Mouse (Mus musculus): Measurements from ENCODE around the gene Ankrd65.

The Ankrd65 gene

DNA sequence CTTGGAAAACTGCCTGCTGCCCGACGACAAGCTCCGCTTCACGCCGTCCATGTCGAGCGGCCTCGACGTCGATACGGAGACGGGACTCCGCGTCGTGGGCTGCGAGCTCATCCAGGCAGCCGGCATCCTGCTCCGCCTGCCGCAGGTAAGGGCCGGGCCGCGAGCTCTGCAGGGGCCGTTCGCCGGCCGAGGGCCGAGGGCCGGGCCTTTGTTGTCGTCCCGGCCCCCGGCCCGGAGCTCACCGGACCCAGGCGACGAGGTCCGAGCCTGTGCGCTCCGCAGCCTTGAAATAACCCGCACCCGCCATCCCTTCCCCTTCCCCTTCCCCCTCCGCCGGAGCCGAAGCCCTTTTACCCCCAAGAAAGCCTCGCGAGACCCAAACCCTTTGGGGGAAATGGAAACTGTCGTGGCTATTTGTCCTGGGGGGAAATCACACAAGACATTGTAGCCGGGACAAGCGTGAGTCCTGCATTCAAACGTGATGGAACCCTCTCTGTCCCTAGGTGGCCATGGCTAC lies 22.5 kb downstream of the Ankrd65 start:
- no peak for DNase-seq (ENCODE audit: low spot score)

DNA sequence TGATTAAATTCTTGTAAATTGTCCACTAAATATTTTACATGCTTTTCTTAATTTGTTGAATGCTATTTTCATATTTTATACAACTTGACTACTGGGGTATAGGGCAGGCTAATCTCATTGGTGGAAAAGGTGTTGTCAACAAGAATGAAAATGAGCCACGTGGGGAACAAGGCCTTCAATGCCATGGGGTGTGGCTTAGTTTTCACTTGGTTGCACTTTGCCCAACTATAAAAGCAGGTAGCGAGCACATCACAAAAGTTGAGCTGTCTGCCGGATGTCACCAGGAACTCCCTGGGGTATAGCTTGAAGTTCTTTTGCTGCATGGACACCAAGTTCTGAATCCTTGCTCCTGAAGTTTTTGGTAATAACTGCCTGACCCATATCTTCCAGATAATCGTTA lies 27.3 kb downstream of the Ankrd65 start:
- DNase-seq (ENCODE audit: low spot score), result no peak

DNA sequence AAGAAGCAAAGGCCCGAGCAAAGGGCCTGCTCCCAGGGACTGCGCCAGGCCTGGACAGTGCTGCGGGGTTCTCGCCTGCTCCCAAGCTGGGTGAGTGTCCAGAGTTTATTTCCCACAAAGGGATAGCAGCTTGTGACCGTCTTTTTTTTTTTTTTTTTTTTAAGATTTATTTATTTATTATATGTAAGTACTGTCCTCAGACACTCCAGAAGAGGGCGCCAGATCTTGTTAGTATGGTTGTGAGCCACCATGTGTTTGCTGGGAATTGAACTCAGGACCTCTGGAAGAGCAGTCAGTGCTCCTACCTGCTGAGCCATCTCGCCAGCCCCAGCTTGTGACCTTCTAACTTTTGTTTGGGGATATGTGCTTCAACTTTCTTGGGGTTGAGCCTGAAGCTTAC lies 30.8 kb downstream of the Ankrd65 start:
- no peak for DNase-seq (ENCODE audit: low spot score)

DNA sequence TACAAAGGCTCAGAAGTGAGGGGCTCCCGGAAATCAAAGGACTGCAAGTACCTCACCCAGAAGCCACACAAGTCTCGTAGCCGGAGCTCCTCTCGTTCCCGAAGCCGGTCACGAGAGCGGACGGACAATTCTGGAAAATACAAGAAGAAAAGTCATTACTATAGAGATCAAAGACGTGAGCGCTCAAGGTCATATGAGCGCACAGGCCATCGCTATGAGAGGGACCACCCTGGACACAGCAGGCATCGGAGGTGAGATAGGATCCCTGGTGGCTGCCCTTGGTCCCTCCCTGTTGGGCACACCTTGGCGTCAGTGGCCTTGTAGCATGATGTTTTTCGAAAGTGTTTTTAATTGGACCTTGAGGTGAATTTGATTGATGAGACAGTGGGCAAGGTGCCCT lies 33.2 kb downstream of the Ankrd65 start:
- DNase-seq (ENCODE audit: low spot score), result no peak

DNA sequence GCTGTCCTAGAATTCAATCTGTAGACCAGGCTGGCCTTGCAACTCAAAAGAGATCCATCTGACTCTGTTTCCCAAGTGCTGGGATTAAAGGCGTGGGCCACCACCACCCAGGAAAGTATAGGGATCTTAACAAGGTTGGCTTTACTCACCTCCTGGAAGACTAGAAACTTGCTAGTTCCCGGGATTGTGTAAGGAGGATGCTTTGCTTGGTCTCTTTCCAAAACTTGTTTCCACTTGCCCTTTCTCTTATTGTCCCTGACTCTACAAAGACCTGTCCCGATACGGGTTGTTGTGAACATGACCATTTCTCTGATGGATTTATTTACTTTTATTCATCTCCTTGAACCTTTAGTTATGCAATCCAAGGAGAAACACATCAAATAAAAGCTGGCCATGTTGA lies 39.6 kb downstream of the Ankrd65 start:
- no peak for DNase-seq (ENCODE audit: low spot score)

DNA sequence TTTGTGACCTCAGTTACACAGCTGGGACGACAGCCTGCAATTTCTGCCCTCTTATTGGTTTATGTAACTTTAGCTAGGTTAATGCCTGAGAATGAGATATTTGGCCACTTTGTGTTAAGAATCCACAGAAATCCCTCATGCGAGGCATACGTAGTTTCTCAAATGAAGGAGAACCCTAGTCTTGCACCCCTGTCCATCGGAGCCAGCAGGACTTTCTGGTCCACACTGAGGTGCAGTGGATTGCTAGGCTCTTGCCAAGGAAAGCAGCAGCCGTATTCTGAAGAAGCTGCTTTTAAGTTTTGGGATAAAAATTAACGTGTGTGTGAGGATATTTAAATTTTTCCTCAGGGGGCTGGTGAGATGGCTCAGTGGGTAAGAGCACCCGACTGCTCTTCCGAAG lies 40.4 kb downstream of the Ankrd65 start:
- DNase-seq (ENCODE audit: low spot score), result no peak

DNA sequence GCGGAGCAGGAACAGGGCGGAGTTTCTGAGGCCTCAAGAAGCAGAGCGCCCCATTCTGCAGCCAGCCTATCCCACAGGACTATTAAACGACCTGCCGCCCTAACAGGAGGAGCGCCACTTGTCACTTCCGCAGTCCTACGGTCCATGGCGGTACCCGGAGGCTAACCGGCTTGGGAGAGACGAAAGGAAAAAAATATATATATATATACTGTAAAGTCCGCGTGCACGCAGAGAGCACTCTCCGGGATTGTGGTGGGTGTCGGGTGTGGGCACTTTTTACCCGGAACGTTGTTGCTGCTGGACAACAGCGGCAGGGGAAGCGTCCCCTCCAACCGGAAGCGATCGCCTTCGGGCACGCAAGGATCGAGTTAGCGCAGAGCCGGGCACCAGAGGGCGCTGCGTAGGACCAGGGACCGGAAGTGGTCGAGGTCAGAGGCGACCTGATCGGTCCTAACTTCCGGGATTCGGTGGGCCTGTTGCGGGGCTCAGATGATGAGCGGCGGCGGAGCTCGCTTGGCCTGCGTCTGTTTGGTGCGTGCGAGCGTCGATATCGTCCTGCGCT lies 41.0 kb downstream of the Ankrd65 start, which contains the start of gene Aurkaip1:
Aurkaip1 (plus strand) TSS at position 68 of the 562 bp plus-strand sequence.
- DNase-seq (ENCODE audit: low spot score), result peak; percentile 95

DNA sequence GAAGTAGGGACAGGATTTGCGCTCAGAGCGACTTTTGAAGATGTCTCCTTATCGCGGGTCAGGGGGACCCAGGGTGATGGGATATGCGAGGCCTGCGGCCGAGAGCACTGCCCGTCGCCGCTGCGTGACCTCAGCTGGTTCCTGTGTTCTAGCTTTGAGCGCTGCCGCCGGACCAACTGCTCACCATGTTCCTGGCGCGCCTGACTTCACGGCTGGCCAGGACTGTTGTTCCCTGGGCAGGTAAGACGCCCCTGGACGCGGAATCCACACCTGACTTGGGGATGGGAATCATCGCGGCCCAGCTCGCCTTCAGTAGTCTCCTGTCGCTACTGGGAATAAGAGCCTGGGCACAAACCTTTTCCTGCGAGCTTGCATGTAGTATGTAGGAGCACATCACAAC lies 41.6 kb downstream of the Ankrd65 start:
- DNase-seq (ENCODE audit: low spot score), result no peak

DNA sequence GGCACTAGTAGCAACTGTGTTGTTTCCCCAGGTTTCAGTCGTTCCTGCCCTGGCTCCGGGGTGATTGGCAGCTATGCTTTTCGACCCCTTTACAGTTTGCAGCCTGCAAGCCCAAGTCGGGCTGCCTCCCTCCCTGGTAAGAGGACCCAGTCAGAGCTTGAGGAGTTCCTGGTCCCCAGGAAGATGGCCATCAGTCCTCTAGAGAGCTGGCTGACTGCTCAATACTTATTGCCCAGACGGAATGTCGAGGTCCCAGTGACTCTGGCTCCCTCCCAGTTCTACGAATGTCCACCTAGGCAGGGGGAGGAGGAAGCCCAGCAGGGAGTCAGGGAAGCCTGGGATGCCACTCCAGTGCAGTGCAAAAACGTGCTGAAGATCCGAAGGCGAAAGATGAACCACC lies 42.1 kb downstream of the Ankrd65 start:
- no peak for DNase-seq (ENCODE audit: low spot score)

DNA sequence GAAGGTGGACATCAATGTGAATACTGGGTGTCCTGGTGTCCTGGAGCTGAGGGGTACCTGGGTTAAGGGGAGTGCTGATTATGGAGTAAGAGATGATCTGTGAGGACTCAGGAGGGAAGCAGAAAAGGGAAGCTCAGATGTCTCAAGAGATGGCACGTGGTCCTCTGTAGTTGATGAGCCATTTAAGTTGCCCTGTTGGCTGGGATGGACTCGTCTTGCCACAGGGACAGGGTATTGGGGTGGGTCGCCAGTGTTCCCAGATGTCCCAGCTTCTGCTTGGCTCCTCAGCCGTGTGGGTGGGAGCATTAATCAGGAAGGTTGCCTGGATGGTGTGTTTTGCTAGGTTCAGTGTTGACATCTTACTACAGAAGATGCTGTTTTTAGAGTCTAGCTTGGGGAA lies 43.0 kb downstream of the Ankrd65 start:
- no peak for DNase-seq (ENCODE audit: low spot score)

DNA sequence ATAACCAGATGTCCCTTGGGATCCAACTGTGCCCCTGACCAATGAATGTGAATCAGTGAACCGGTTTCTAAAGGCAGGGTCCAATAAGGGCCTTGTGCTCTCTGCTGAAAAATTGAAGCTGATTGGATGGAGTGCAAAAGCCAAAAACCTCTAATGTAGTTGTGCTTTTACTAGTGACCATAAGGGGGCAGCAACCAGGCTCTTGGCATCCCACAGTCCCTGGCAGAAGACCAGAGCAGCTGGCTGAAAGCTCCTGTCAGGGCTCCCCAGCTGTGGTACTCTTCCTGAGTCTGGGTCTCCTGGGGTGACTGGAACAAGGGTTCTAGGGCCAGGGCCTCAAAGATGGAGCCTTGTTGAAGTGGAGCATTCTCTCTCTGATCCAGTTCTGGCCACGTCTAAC lies 43.6 kb downstream of the Ankrd65 start:
- peak; percentile 83 for DNase-seq (ENCODE audit: low spot score)

DNA sequence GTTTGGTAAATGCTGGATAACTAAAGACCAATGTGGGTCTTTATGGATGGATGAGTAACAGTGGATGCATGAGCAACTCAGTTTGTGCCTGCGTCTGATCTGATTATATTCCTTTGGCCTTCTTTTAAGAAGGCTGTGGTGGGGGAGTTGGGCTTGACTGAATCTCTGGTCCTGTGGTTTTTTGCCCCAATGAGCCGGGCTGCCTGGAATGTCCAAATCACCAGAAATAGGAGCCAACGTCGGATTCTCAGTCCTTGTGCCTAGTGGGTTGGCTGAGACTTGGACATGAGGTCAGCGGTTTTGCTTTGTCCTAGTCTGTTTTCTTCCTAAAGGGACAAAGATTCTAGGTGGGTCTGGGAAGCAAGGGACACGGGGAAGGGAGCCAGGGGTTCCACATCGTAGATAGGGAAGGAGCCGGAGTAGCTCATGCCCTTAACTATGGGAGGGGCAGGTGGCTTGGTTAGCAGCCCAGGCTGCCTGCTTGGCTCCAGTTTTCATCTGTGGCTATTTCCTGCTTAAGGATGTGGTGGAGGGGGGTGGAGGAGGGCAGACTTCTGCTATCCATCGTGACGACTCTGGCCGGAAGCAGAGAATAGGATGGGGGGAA lies 47.3 kb downstream of the Ankrd65 start:
- no peak for DNase-seq (ENCODE audit: low spot score)

DNA sequence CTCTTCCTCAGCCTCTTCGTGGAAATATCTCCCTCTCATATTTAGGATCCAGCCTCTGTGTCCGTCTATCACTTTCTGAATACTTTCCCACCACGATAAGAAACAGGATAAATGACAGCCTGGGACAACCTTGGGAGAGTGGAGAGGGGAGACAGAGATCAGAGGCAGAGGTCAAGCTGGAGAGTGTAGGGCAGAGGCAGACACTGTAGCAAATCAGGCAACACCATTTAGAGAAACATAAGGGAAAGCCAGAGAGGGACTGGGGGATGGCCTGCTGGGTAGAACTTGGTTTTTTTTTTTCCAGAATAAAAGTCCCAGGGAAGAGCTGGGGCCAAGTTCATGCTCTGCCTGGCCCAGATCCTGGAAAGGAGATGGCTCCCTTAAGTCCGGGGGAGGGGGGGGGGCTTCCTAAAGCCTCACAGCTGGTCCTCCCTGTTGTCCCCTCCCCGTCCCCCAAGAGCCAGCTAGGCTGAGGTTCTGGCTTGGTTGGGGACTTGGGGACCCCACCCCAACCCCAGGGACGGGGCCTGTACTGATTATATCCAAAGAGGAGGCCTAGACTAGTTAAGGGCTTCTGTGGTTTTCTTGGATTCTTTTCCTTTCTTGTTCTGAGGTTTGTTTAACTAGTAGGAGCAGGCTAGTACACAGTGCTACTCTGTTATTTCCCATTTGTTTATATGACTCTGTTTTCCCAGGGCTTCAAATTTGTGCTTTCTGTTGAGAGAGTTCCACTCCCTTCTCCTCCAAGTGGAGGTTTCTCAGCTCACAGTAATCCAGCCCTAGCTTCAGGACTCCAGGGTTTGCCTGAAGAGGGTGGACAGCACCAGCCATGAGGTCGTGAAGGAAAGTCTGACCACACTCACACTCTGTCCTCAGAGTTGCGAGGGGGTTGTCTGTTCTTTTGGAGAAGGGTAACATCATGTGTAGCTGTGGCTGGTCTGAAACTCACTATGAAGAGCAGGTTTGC lies 48.2 kb downstream of the Ankrd65 start:
- DNase-seq (ENCODE audit: low spot score), result no peak

DNA sequence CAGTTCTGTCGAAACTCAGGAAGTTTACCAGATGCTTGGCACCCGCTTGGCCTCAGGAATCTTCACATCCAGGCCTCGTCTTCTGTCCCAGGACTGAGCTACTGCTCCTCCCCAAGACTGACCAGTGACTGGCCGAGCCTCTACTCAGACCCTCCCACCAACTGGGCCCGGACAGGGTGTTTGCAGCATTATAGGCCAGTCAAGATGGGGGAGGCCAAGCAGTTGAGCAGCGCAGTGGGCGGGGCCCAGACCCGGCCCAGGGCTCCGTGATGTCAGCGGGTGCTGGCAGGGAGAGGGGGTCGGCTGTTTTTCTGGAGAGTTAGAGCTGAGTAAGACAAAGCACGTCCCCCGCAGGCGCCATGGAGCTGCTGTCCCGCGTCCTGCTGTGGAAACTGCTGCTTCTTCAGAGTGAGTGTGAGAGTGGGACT lies 49.3 kb downstream of the Ankrd65 start, which contains the start of gene Mxra8:
Mxra8 (plus strand) TSS at position 198 of the 428 bp plus-strand sequence.
- peak; percentile 80 for DNase-seq (ENCODE audit: low spot score)

DNA sequence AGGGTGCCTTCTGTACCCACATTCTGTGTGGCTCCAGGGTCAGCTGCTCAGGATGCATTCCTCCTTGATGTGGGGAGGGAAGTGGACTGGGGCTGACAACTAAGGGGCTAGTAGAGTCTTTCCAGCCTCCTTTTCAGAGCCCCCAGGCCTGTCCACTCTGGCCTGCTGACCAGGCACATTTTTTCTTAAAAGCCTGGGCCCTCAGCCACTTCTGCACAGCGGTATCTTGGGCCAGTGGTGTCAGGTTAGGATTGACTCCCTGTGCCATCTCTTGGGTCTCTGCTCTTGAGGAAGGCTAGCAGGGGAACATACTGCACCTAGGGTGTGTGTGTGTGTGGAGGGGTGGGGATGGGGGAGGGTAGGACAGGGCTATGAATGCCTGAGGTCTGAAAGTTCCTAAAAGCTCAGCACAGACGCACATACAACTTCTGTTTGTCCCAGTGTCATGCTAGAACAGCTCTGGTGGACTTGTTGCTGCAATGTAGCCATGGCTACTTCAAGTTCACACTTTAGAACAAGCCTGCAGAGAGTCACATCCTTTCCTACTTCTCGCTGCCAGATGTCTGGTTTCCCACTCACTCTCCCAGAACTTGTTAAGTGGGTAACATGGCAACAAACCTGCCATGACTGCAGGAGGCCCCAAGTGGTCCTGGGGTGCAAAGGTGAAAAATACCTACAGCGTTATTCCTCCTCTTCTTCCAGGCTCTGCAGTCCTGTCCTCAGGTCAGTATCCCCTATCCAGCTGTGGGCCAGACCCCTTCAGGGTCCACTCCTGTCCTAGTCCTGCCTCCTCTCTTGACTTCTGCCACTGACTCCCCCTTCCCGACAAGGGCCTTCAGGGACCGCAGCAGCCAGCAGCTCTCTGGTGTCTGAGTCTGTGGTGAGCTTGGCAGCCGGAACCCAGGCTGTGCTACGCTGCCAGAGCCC lies 50.1 kb downstream of the Ankrd65 start:
- DNase-seq (ENCODE audit: low spot score), result no peak

DNA sequence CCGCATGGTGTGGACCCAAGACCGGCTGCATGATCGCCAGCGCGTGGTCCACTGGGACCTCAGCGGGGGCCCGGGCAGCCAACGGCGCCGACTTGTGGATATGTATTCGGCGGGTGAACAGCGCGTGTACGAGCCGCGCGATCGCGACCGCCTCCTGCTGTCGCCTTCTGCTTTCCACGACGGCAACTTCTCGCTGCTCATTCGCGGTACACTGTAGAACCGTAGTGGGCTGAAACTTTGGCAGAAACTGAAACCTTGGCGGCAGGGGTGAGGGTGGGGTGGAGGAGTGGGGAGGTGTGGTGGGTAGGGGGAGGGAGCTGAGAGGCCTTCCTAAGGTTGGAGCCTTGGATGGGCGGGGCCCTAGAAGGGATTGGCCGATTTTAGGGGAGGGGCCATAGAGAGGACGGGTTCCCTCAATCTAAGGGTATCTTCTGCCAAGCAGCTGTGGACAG lies 50.8 kb downstream of the Ankrd65 start:
- no peak for DNase-seq (ENCODE audit: low spot score)

DNA sequence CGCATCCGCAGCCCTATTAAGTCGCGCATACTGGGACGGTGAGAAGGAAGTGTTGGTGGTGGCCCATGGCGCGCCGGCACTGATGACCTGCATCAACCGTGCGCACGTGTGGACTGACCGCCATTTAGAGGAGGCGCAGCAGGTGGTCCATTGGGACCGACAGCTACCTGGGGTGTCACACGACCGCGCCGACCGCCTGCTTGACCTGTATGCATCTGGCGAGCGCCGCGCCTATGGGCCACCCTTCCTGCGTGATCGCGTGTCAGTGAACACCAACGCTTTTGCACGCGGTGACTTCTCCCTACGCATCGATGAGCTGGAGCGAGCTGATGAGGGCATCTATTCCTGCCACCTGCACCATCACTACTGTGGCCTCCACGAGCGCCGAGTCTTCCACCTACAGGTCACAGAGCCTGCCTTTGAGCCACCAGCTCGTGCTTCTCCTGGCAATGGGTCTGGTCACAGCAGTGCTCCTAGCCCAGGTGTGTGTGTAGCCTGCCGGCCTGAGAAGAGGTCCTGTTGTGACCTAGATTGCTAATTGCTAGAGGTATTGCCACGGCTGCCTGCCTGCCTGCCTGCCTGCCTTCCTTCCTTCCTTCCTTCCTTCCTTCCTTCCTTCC lies 51.5 kb downstream of the Ankrd65 start:
- DNase-seq (ENCODE audit: low spot score), result no peak

DNA sequence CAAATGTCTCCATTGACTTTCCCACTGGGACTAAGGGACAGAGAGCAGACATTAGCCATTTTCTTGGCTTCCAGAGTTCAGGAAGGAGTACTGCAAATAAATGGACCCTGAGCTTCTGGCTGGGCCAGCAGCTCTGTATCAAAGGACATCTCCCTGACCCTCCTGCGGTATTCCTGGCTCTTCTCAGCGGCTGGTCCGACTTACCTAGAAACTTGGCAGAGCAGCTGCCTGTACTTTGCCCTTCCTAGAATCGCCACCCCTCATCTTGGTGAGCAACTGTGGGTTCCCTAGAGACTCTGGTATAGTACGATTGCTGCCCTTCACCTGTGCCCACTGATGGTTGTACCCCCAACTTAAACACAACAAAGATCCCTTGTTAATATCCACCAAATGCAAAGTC lies 53.0 kb downstream of the Ankrd65 start:
- DNase-seq (ENCODE audit: low spot score), result no peak

DNA sequence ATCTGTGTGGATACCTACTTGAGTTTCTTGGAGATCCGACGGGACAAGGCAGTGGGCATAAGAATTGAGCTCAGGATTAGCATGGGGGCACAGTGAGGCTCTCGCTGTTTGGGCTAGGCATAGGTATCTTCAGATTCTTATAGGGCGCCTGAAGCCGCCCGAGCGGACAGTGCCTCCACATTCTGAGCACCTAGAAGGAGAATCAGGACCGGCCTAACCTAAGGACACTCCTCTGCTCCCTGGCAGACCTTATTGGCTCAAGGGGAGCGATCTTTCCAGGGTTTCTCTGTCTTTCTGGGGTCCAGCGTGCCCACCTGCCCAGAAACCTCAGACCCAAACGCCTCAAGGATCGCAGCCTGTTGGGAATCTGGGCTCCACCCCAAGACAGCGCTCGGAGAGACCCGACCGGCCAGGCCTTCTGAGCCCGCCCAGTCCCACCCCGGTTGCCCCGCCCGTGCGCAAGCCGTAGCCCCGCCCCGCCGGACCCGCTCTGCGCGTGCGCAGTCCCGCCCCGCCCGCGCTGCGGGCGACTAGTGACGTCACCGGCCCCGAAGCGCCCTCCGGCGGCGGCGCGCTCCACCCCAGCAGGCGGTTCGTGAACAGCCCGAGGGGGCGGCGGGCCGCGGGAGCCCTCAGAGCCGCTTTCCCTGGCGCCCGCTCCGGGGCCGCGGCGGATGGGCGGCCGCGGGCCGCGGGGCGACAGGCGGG lies 56.8 kb downstream of the Ankrd65 start, which contains the start of gene Dvl1:
Dvl1 (plus strand) TSS at position 532 of the 708 bp plus-strand sequence.
- peak; percentile 97 for DNase-seq (ENCODE audit: low spot score)
